Mouse (Mus musculus) kidney, embryonic 16.5 days (tissue): ENCODE data around the gene Rnf41. TPM values are rescaled to one million over a fixed set of nuclear protein-coding genes. Genes with fewer than 3 reads are reported as not detected.
A peak's percentile ranks its signal among the peaks of the same experiment; 100 is the strongest.

Experiments
- ATAC-seq: fragments of 200-750 bp; cut with Nextera tagmentation; 2 replicates; pipeline ENCODE4 v1.8.0; 2017; ENCODE audit warnings: moderate TSS enrichment; ENCODE audit not compliant: low FRiP score, low TSS enrichment
- H3K27ac ChIP-seq: fragments of 300-500 bp; sonication (generic); 2 replicates; pipeline ENCODE4 v1.5.1; 2014; ENCODE audit warnings: low read length
- H3K27me3 ChIP-seq: fragments of 300-500 bp; sonication (generic); 2 replicates; pipeline ENCODE4 v1.6.1; 2014; ENCODE audit warnings: low read length, control low read depth, mixed read lengths; ENCODE audit not compliant: insufficient read depth
- H3K36me3 ChIP-seq: fragments of 300-500 bp; sonication (generic); 2 replicates; pipeline ENCODE4 v1.6.1; 2014; ENCODE audit warnings: low read length, control low read depth, mixed read lengths; ENCODE audit not compliant: insufficient read depth
- H3K4me1 ChIP-seq: fragments of 300-500 bp; sonication (generic); 2 replicates; pipeline ENCODE4 v1.6.1; 2014; ENCODE audit warnings: low read length, control low read depth, mixed read lengths; ENCODE audit not compliant: insufficient read depth
- H3K4me2 ChIP-seq: fragments of 300-500 bp; sonication (generic); replicated peaks from 2 replicates; pipeline ENCODE4 v1.6.1; 2014; ENCODE audit warnings: low read depth, low read length
- H3K4me3 ChIP-seq: fragments of 300-500 bp; sonication (generic); 2 replicates; pipeline ENCODE4 v1.5.1; 2014; ENCODE audit warnings: mild to moderate bottlenecking, low read length
- H3K9ac ChIP-seq: fragments of 300-500 bp; sonication (generic); replicated peaks from 2 replicates; pipeline ENCODE4 v1.6.1; 2014; ENCODE audit warnings: low read length
- H3K9me3 ChIP-seq: fragments of 300-500 bp; sonication (generic); 2 replicates; pipeline ENCODE4 v1.6.1; 2016; ENCODE audit warnings: low read length, control low read depth
- WGBS: fragments of 180-500 bp; shearing (Covaris S2); extraction: QIAGEN DNeasy Blood & Tissue Kit; methylation state at CpG from one replicate; pipeline ENCODE4 v1.1.7; 2014; 5-methylcytosine and 5-hydroxymethylcytosine counted together
- polyA plus RNA-seq: library from polyadenylated mRNA; unstranded; fragments of >200 nt; fragmentation: Nextera tagmentation; extraction: Ambion mirVana; gene quantifications from 2 replicates; pipeline ENCODE4 v1.2.1, GENCODE M21; 2015

The Rnf41 gene
- polyA plus RNA-seq, 1 experiment from 2014 or later, result 52.6 TPM

DNA sequence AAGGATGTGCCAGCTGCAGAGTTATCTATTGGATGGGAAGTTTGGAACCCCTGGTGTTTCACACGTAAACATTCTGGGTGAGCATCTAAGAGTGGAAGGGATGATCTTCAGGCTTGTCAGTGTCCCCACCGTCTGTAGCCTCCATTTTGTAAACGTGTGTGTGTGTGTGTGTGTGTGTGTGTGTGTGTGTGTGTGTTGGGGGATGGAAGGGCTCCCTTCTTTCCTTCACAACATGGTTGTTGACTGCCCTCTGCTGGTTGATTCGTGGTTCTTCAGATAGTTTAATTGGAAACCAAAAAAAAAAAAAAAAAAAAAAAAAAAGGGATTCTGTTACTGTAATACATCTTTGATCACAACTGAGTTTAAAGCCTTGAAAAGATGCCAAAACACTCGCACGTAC, 43.8 kb downstream of the Rnf41 start:
- peak overlapping the region; percentile 9; the same call in 1 of the 2 replicates for H3K4me3 ChIP-seq
- H3K9me3 ChIP-seq, result no peaks in the 10 kb centered on the region
- H3K36me3 ChIP-seq, result no peaks in the 10 kb centered on the region
- peaks cover 7% of the 10 kb centered on the region; the same call in 1 of the 2 replicates for H3K4me1 ChIP-seq
- H3K4me2 ChIP-seq, result peak overlapping the region; percentile 43
- ATAC-seq, result no peak
- no peaks in the 10 kb centered on the region for H3K27me3 ChIP-seq
- WGBS, result 3% methylated on average over 6 of the region's 6 CpGs
- peak overlapping the region; percentile 52 for H3K9ac ChIP-seq
- no peak overlapping the region for H3K27ac ChIP-seq

DNA sequence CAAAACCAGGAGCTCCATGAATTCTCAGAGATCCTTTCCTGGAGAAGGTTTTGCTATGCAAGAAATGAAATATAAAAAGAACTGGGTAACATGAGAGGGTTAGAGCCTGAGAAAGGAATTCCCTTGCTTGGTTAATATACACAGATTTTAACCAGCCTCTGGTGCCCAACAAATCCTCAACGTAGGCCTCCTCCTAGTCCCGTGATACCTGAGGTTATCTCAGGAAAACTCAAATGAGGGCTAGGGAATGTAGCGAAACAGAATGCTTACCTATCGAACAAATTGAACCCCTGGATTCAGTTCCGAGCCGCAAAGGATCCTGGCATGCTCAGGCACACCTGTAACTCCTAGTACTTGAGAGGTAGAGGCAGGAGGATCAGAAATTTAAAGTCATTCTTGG, 46.2 kb downstream of the Rnf41 start:
- ATAC-seq, result no peak
- Histone ChIP-seq H3K27me3 (no peaks in the 10 kb centered on the region), H3K36me3 (peaks cover 6% of the 10 kb centered on the region; the same call in 1 of the 2 replicates), H3K9ac (no peak overlapping the region), H3K4me3 (no peak overlapping the region), H3K4me1 (peaks cover 17% of the 10 kb centered on the region), H3K9me3 (no peaks in the 10 kb centered on the region), H3K27ac (no peak overlapping the region), H3K4me2 (0 out of 2 replicates have a peak overlapping the region, but pooled peaks have one; percentile 59)
- 75% methylated on average over 6 of the region's 6 CpGs for WGBS

DNA sequence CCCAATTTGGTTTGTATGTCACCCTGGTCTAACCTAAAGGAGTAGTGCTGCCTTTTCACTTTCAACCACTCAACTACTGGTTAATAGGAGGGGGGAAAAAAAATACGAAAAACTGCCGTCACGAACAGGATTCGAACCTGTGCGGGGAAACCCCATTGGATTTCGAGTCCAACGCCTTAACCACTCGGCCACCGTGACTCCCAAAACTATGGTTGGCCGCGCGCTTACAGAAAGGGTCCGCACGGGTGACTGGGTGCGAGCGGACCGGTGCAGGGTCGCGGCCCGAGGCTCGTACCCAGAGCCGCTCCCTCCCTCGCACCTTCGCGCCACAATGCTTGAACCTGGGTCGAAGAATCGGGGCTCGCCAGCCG, 46.9 kb downstream of the Rnf41 start:
- no peaks in the 10 kb centered on the region for H3K27me3 ChIP-seq
- H3K4me2 ChIP-seq, result peak overlapping the region; percentile 59
- H3K9me3 ChIP-seq, result no peaks in the 10 kb centered on the region
- peak overlapping the region; percentile 95 for H3K27ac ChIP-seq
- H3K4me3 ChIP-seq, result peak overlapping the region; percentile 94
- H3K36me3 ChIP-seq, result peaks cover 11% of the 10 kb centered on the region; the same call in 1 of the 2 replicates
- ATAC-seq, result peak; percentile 76
- H3K4me1 ChIP-seq, result peaks cover 17% of the 10 kb centered on the region
- H3K9ac ChIP-seq, result peak overlapping the region; percentile 98
- WGBS, result under 1% methylated on average over 29 of the region's 29 CpGs

DNA sequence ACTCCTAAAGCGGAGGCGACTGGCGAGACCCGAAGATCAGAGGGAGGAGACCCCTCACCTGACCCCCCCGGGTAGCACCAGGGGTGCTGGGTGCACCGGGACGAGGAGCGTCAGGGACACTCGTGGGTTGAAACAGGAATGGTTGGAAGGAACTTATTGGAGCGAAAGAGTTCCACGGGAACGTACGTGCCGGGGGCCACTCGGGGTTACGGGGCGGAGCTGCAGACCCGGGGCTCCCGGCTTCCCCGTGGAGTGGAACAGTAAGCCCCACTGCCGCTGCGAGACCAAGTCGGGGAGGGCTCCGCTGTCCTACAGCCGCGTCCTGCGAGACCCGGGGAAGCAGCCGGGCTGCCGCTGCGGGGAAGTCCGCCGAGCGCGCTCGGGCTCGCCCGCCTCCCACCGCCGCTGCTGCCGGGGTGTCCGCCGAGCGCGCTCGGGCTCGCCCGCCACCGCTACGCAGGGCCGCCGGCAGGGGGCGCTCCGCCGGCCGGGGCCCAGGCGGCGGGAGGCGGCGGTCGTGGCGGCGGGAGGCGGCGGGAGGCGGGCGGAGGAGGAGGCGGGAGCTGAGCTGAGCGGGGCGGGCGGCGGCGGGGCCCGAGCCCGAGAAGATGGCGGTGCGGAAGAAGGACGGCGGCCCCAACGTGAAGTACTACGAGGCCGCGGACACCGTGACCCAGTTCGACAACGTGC, 47.4 kb downstream of the Rnf41 start, which contains the start of gene Smarcc2:
Gene Smarcc2, plus strand, starts transcription at position 530 of the 690 bp plus-strand sequence.
- H3K27me3 ChIP-seq, result no peaks in the 10 kb centered on the region
- no peaks in the 10 kb centered on the region for H3K9me3 ChIP-seq
- H3K9ac ChIP-seq, result peak within 1 kb of the TSS; percentile 98
- H3K36me3 ChIP-seq, result peaks cover 15% of the 10 kb centered on the region
- H3K4me2 ChIP-seq, result peak within 1 kb of the TSS; percentile 59
- under 1% methylated on average over 65 of the region's 86 CpGs for WGBS
- H3K4me3 ChIP-seq, result peak within 1 kb of the TSS; percentile 94
- H3K27ac ChIP-seq, result peak within 1 kb of the TSS; percentile 95
- ATAC-seq, result peak; percentile 79
- H3K4me1 ChIP-seq, result peaks cover 17% of the 10 kb centered on the region

- H3K9ac ChIP-seq, result peak overlapping the region; percentile 98
- peak overlapping the region; percentile 59 for H3K4me2 ChIP-seq
- no peaks in the 10 kb centered on the region for H3K27me3 ChIP-seq
- no peaks in the 10 kb centered on the region for H3K9me3 ChIP-seq
- ATAC-seq, result peak; percentile 72
- H3K4me1 ChIP-seq, result peaks cover 17% of the 10 kb centered on the region
- H3K27ac ChIP-seq, result peak overlapping the region; percentile 95
- WGBS, result 2% methylated on average over 25 of the region's 67 CpGs
- peak overlapping the region; percentile 94 for H3K4me3 ChIP-seq
- H3K36me3 ChIP-seq, result peaks cover 22% of the 10 kb centered on the region
Measured at GRCm38 (mm10) chr10:128459409-128460269, 48.2 kb downstream of the Rnf41 start.

DNA sequence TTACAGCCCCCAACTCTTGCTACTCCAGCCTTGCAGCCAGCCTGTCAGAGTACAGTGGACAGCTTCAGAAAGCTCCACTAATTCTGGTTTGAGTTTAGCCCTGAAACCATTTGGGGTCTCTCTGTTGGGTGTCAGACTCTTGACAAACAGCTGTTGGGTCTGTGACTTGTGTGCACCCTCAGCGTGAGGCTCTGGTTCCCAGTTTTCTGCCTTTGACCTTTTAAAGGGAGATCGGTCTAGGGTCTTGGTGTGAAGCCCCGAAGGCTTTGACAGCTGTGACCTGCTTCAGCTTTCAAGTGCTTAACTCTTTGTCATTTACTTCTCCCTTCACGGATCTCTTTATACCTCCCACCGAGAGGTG, 48.8 kb downstream of the Rnf41 start:
- H3K36me3 ChIP-seq, result peaks cover 27% of the 10 kb centered on the region
- no peaks in the 10 kb centered on the region for H3K27me3 ChIP-seq
- WGBS, result 2% methylated on average over 5 of the region's 5 CpGs
- H3K4me1 ChIP-seq, result peaks cover 12% of the 10 kb centered on the region
- H3K9me3 ChIP-seq, result no peaks in the 10 kb centered on the region
- peak overlapping the region; percentile 59 for H3K4me2 ChIP-seq
- H3K4me3 ChIP-seq, result peak overlapping the region; percentile 94
- peak overlapping the region; percentile 95; the same call in 1 of the 2 replicates for H3K27ac ChIP-seq
- ATAC-seq, result no peak
- peak overlapping the region; percentile 98 for H3K9ac ChIP-seq

- no peak for ATAC-seq
- H3K4me1 ChIP-seq, result no peaks in the 10 kb centered on the region
- H3K9me3 ChIP-seq, result no peaks in the 10 kb centered on the region
- H3K36me3 ChIP-seq, result peaks cover 76% of the 10 kb centered on the region
- no peak overlapping the region for H3K4me2 ChIP-seq
- WGBS, result 94% methylated on average over 11 of the region's 12 CpGs
- no peak overlapping the region for H3K4me3 ChIP-seq
- no peak overlapping the region for H3K27ac ChIP-seq
- H3K9ac ChIP-seq, result no peak overlapping the region
- H3K27me3 ChIP-seq, result no peaks in the 10 kb centered on the region
Measured at GRCm38 (mm10) chr10:128474366-128474765, 62.9 kb downstream of the Rnf41 start.

DNA sequence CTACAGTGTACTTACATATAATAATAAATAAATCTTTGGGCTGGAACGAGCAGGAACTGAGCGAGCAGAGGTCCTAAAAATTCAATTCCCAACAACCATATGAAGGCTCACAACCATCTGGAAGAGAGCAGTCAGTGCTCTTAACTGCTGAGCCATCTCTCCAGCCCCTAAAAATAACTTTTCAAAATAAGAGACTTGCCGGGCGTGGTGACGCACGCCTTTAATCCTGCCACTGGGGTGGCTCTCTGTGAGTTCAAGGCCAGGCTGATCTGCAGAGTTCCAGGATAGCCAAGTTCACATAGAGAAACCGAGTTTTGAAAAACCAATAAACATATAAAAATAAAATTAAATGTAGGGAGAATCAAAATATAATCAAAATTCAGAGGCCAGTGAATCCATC, 74.9 kb downstream of the Rnf41 start:
- peaks cover 82% of the 10 kb centered on the region for H3K36me3 ChIP-seq
- H3K9me3 ChIP-seq, result no peaks in the 10 kb centered on the region
- 84% methylated on average over 7 of the region's 7 CpGs for WGBS
- peaks cover 18% of the 10 kb centered on the region for H3K4me1 ChIP-seq
- no peaks in the 10 kb centered on the region for H3K27me3 ChIP-seq
- no peak overlapping the region for H3K4me2 ChIP-seq
- H3K4me3 ChIP-seq, result no peak overlapping the region
- H3K9ac ChIP-seq, result no peak overlapping the region
- ATAC-seq, result no peak
- H3K27ac ChIP-seq, result no peak overlapping the region

DNA sequence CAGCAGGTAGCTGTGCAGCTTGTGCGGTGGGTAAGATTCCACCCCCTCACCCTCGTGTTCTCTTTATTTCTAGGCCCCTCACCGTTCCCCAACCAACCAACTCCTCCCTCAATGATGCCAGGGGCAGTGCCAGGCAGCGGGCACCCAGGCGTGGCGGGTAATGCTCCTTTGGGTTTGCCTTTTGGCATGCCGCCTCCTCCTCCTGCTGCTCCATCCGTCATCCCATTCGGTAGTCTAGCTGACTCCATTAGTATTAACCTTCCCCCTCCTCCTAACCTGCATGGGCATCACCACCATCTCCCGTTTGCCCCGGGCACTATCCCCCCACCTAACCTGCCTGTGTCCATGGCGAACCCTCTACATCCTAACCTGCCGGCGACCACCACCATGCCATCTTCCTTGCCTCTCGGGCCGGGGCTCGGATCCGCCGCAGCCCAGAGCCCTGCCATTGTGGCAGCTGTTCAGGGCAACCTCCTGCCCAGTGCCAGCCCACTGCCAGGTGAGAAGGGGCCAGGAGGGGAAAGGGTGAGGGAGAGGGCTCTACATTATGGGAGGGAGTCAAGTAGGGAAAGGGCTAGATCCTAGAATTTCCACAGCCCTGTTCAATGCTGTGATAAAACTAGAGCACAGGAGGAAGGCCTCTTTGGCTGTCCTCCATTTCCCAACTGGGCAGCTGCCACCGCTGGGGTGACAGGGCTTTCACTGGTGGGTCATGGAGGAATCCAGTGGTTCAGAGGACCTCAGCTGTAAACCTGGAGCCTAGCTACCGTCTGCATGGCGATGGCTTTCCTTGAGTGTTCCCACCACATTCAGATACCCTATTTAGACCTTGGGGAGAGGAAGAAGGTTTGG, 76.6 kb downstream of the Rnf41 start:
- ATAC-seq, result no peak
- Histone ChIP-seq H3K36me3 (peaks cover 70% of the 10 kb centered on the region), H3K4me1 (peaks cover 30% of the 10 kb centered on the region), H3K27ac (no peak overlapping the region), H3K9me3 (no peaks in the 10 kb centered on the region), H3K4me2 (no peak overlapping the region), H3K27me3 (no peaks in the 10 kb centered on the region), H3K4me3 (no peak overlapping the region), H3K9ac (no peak overlapping the region)
- 90% methylated on average over 22 of the region's 22 CpGs for WGBS
